Mouse (Mus musculus): ENCODE measurements at regions not wholly inside any gene's neighbourhood (a gene's known extent, or its start where the extent isn't known, plus 50 kb on each side); places are given as distances from the start of the nearest gene placed in this dataset.

GRCm38 (mm10) chr13:111345486-111346440, 91.0 kb downstream of the Actbl2 start:
- WGBS = 71% methylated on average over 15 of the region's 15 CpGs
- no peaks in the 10 kb centered on the region for H3K9me3 ChIP-seq
- no peak overlapping the region for H3K4me3 ChIP-seq (replicated peaks)
- H3K27me3 ChIP-seq = no peaks in the 10 kb centered on the region
- no peak overlapping the region for H3K4me2 ChIP-seq
- ATAC-seq (ENCODE audit: insufficient number of reproducible peaks, insufficient read depth, low FRiP score, low TSS enrichment, low read depth) = no peak
- 0 out of 2 replicates have a peak, but pooled peaks cover 6% of the 10 kb centered on the region for H3K4me1 ChIP-seq (replicated peaks)
- no peaks in the 10 kb centered on the region for H3K36me3 ChIP-seq
- H3K27ac ChIP-seq = no peak overlapping the region
- no peak overlapping the region for H3K9ac ChIP-seq (replicated peaks)

DNA sequence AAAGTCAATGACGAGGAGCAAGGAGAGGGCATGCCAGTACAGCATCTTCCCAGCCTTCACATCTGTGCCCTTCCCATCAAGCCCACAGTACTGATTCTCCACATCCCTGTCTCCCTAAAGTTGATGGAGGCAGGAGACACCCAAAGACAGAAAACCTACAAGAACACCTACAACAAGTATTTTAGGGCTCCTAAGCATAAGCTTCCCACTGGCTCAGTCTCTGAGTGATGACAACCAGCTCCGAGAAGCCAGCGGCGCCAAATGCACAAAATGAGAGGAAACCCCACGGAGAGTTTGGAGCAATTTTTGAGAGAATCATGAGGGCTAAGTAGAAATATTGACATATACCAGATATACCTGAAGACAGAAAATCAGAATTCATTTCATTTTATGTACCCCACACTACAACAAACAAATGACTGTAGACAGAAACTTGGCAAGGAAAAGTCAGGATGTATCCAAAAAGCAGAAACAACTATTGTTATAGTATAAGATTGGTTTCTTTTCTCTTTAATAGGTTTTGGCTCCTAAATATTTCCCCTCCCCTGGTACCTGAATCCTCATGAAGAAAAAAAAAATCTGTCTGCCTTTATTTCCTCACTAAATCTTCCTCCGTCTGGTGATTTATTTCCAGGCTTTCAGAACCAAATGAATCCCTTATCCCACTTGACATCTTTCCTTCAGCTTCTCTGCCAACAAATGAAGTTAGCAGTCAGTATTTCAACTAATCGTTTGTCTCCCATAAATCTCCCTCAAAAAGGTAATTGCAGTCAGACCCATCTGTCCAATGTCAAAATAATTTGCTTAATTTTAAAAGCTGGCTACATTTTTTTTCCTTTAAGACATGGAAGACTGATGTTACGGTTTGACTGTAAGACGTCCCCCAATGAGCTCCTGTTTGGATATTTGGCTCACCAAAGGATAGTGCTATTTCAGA, 102.0 kb downstream of the Actbl2 start:
- Histone ChIP-seq H3K9me3 (no peaks in the 10 kb centered on the region), H3K27ac (no peak overlapping the region), H3K27me3 (peaks cover 3% of the 10 kb centered on the region; the same call in 1 of the 2 replicates), H3K4me1 (replicated peaks) (no peaks in the 10 kb centered on the region), H3K4me3 (replicated peaks) (no peak overlapping the region), H3K9ac (replicated peaks) (no peak overlapping the region), H3K4me2 (no peak overlapping the region), H3K36me3 (no peaks in the 10 kb centered on the region)
- 61% methylated on average over 9 of the region's 9 CpGs for WGBS
- ATAC-seq (ENCODE audit: insufficient number of reproducible peaks, insufficient read depth, low FRiP score, low TSS enrichment, low read depth) = no peak

GRCm38 (mm10) chr13:111361456-111361855, 106.6 kb downstream of the Actbl2 start:
- Histone ChIP-seq H3K4me2 (no peak overlapping the region), H3K36me3 (no peaks in the 10 kb centered on the region), H3K9me3 (peaks cover 6% of the 10 kb centered on the region; the same call in 1 of the 2 replicates), H3K4me1 (replicated peaks) (no peaks in the 10 kb centered on the region), H3K27ac (no peak overlapping the region), H3K9ac (replicated peaks) (no peak overlapping the region), H3K4me3 (replicated peaks) (no peak overlapping the region), H3K27me3 (peaks cover under 1% of the 10 kb centered on the region; the same call in 1 of the 2 replicates)
- WGBS = 84% methylated on average over 4 of the region's 4 CpGs
- no peak for ATAC-seq (ENCODE audit: insufficient number of reproducible peaks, insufficient read depth, low FRiP score, low TSS enrichment, low read depth)

DNA sequence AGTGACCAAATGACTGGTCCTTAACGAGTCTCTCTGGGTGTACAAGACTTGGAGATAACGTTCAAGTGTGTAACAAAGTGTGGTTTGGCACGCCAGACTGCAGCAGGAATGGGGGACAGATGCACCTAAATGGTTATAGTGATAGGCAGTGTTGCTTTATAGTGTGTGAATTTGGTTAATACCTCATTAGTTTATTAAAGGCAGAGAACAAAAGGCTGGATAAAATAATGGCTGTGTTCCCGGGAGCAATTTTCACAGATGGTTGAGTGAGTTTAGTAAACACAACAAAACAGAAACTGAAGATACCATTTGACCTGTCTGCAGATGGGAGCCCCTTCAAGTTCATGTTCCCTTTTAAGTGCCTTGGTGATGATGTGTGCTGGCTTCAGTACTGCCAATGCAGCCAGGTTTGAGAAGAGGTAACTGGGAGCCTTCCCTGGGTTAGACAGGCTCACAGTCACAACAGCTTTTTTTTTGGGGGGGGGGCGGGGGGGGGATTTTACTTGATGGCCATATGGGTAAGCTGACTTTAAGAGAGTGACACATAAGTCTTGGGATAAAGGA, 108.4 kb downstream of the Actbl2 start:
- Histone ChIP-seq H3K36me3 (no peaks in the 10 kb centered on the region), H3K27ac (no peak overlapping the region), H3K4me3 (replicated peaks) (no peak overlapping the region), H3K9ac (replicated peaks) (no peak overlapping the region), H3K9me3 (peaks cover 6% of the 10 kb centered on the region; the same call in 1 of the 2 replicates), H3K4me1 (replicated peaks) (no peaks in the 10 kb centered on the region), H3K4me2 (no peak overlapping the region), H3K27me3 (no peaks in the 10 kb centered on the region)
- 55% methylated on average over 5 of the region's 5 CpGs for WGBS
- ATAC-seq (ENCODE audit: insufficient number of reproducible peaks, insufficient read depth, low FRiP score, low TSS enrichment, low read depth) = no peak

GRCm38 (mm10) chr13:111366871-111367270, 112.1 kb downstream of the Actbl2 start:
- Histone ChIP-seq H3K4me1 (replicated peaks) (no peaks in the 10 kb centered on the region), H3K36me3 (no peaks in the 10 kb centered on the region), H3K9me3 (peaks cover 6% of the 10 kb centered on the region; the same call in 1 of the 2 replicates), H3K9ac (replicated peaks) (no peak overlapping the region), H3K4me3 (replicated peaks) (no peak overlapping the region), H3K27ac (no peak overlapping the region), H3K4me2 (no peak overlapping the region), H3K27me3 (no peaks in the 10 kb centered on the region)
- WGBS = 93% methylated on average over 8 of the region's 8 CpGs
- no peak for ATAC-seq (ENCODE audit: insufficient number of reproducible peaks, insufficient read depth, low FRiP score, low TSS enrichment, low read depth)

DNA sequence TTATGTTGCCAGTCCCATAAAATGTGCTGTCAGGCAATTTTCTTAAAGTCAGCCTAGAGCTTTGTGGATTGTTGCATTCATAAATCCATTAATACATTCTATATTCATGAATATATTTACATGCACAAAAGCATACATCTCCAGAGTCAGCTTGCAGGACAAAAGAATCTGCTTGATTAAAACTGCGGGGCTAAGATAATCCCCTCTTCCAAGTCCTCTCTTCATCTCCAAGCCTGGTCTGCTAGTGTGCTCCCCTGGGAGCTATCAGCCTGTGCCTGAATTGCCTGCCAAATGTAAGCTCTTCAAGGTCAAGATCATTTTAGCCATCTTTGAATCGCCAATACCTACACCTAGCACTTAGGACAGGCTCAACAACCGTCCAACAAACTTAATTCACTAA, 112.8 kb downstream of the Actbl2 start:
- Histone ChIP-seq H3K27ac (no peak overlapping the region), H3K4me2 (no peak overlapping the region), H3K4me1 (replicated peaks) (no peaks in the 10 kb centered on the region), H3K9me3 (peaks cover 6% of the 10 kb centered on the region; the same call in 1 of the 2 replicates), H3K4me3 (replicated peaks) (no peak overlapping the region), H3K36me3 (no peaks in the 10 kb centered on the region), H3K9ac (replicated peaks) (no peak overlapping the region), H3K27me3 (no peaks in the 10 kb centered on the region)
- 65% methylated on average over 3 of the region's 3 CpGs for WGBS
- no peak for ATAC-seq (ENCODE audit: insufficient number of reproducible peaks, insufficient read depth, low FRiP score, low TSS enrichment, low read depth)

GRCm38 (mm10) chr13:111369916-111370315, 115.1 kb downstream of the Actbl2 start:
- no peak overlapping the region for H3K27ac ChIP-seq
- peaks cover 6% of the 10 kb centered on the region; the same call in 1 of the 2 replicates for H3K9me3 ChIP-seq
- H3K9ac ChIP-seq (replicated peaks) = no peak overlapping the region
- H3K4me3 ChIP-seq (replicated peaks) = no peak overlapping the region
- H3K36me3 ChIP-seq = no peaks in the 10 kb centered on the region
- 93% methylated on average over 3 of the region's 3 CpGs for WGBS
- no peak for ATAC-seq (ENCODE audit: insufficient number of reproducible peaks, insufficient read depth, low FRiP score, low TSS enrichment, low read depth)
- no peak overlapping the region for H3K4me2 ChIP-seq
- H3K4me1 ChIP-seq (replicated peaks) = no peaks in the 10 kb centered on the region
- no peaks in the 10 kb centered on the region for H3K27me3 ChIP-seq

DNA sequence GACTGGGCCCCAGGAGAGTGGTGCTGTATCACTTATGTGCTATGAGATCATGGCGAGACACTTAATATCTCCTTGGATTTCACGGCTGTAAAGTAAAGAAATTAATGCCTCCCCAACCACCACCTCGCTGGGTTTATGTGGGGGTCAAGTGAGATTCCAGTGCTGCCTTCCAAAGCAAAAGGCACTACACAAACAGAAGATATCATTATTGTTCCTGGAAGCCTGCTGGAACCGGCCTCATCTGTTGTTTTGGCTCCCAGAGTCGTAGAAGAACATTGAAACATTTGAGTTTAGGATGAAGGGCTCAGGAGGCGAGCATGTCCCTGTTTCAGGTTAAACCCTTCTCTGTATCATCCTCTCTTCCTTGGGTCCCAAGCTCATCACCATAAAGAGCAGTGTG, 116.6 kb downstream of the Gpbp1 start:
- H3K36me3 ChIP-seq = no peaks in the 10 kb centered on the region
- no peak overlapping the region for H3K9ac ChIP-seq (replicated peaks)
- H3K9me3 ChIP-seq = 0 out of 2 replicates have a peak, but pooled peaks cover 5% of the 10 kb centered on the region
- no peaks in the 10 kb centered on the region for H3K27me3 ChIP-seq
- ATAC-seq (ENCODE audit: insufficient number of reproducible peaks, insufficient read depth, low FRiP score, low TSS enrichment, low read depth) = no peak
- no peak overlapping the region for H3K27ac ChIP-seq
- WGBS = 69% methylated on average over 6 of the region's 6 CpGs
- H3K4me2 ChIP-seq = no peak overlapping the region
- no peaks in the 10 kb centered on the region for H3K4me1 ChIP-seq (replicated peaks)
- no peak overlapping the region for H3K4me3 ChIP-seq (replicated peaks)

- ATAC-seq (ENCODE audit: insufficient number of reproducible peaks, insufficient read depth, low FRiP score, low TSS enrichment, low read depth) = no peak
- no peaks in the 10 kb centered on the region for H3K4me1 ChIP-seq (replicated peaks)
- H3K4me2 ChIP-seq = no peak overlapping the region
- H3K36me3 ChIP-seq = no peaks in the 10 kb centered on the region
- no peaks in the 10 kb centered on the region for H3K27me3 ChIP-seq
- no peak overlapping the region for H3K9ac ChIP-seq (replicated peaks)
- WGBS = 54% methylated on average over 1 of the region's 1 CpGs
- no peak overlapping the region for H3K27ac ChIP-seq
- H3K4me3 ChIP-seq (replicated peaks) = no peak overlapping the region
- 0 out of 2 replicates have a peak, but pooled peaks cover 5% of the 10 kb centered on the region for H3K9me3 ChIP-seq
Observed at GRCm38 (mm10) chr13:111373801-111374200, 116.1 kb downstream of the Gpbp1 start.

Measured in limb, embryonic 12.5 days (tissue).